Comparison of ENCODE assay signal across 24 mouse cellular contexts in the genomic region with DNA sequence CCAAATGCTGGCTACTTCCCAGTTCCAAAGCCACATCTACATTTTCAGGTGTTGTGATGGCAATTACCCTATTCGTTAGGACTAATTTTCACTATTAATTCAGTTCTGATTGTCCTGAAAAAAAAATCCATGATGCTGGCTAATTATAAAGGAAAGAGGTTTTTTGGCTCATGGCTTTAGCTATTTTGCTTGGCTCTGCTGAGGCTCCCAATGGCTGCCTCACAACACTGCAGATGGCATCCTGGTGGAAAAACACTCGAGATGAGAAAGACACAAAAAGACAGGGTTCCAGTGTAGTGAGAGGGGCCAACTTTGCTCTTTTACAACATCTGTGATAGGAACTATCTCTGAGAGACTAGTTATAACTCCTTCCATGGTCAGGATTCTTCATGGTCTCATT.
DNase-seq lines count a peak whose midpoint lies in the region; ATAC-seq lines count a peak whose summit lies in the region.
"Had no signal": no experiment of that assay in that cellular context is flagged by ENCODE, and none has a peak within 500 bp of the region (broad histone marks: within the 10 kb centered on the region; RNA-seq: fewer than 3 reads in every experiment).

No protein-coding gene starts in this region.

- no peak overlapping the region for H3K4me3 ChIP-seq in forebrain, embryonic 15.5 days
- H3K4me3 ChIP-seq in forebrain, embryonic 11.5 days (ENCODE audit: low read depth, low read length), result no peak overlapping the region
- H3K4me3 ChIP-seq: embryonic facial prominence, embryonic 15.5 days; heart, adult 2 months; hindbrain, embryonic 15.5 days; intestine, embryonic 15.5 days; limb, embryonic 15.5 days; liver, embryonic 15.5 days had no signal

- no peaks in the 10 kb centered on the region for H3K4me1 ChIP-seq in forebrain, embryonic 15.5 days
- no peaks in the 10 kb centered on the region for H3K4me1 ChIP-seq in forebrain, embryonic 11.5 days (replicated peaks; ENCODE audit: control insufficient read depth, insufficient read depth, low read length)
- H3K4me1 ChIP-seq: embryonic facial prominence, embryonic 15.5 days; hindbrain, embryonic 15.5 days; intestine, embryonic 15.5 days; limb, embryonic 15.5 days; liver, embryonic 15.5 days had no signal

- no peaks in the 10 kb centered on the region for H3K9me3 ChIP-seq in forebrain, embryonic 15.5 days
- no peaks in the 10 kb centered on the region for H3K9me3 ChIP-seq in forebrain, embryonic 11.5 days (ENCODE audit: control insufficient read depth, low read length)
- H3K9me3 ChIP-seq: embryonic facial prominence, embryonic 15.5 days; hindbrain, embryonic 15.5 days; intestine, embryonic 15.5 days; limb, embryonic 15.5 days; liver, embryonic 15.5 days had no signal

- WGBS in forebrain, embryonic 15.5 days, result 62% methylated on average over 2 of the region's 2 CpGs
- WGBS in forebrain, embryonic 11.5 days, result 86% methylated on average over 2 of the region's 2 CpGs

- no peak overlapping the region for H3K4me2 ChIP-seq in forebrain, embryonic 15.5 days (replicated peaks)
- H3K4me2 ChIP-seq in forebrain, embryonic 11.5 days (ENCODE audit: low read depth, low read length, severe bottlenecking), result no peak overlapping the region
- H3K4me2 ChIP-seq: embryonic facial prominence, embryonic 15.5 days; hindbrain, embryonic 15.5 days; intestine, embryonic 15.5 days; limb, embryonic 15.5 days; liver, embryonic 15.5 days; midbrain, embryonic 11.5 days had no signal

- H3K36me3 ChIP-seq in forebrain, embryonic 15.5 days, result no peaks in the 10 kb centered on the region
- no peaks in the 10 kb centered on the region for H3K36me3 ChIP-seq in forebrain, embryonic 11.5 days (ENCODE audit: control insufficient read depth, insufficient read depth, low read length)
- H3K36me3 ChIP-seq: embryonic facial prominence, embryonic 15.5 days; hindbrain, embryonic 15.5 days; intestine, embryonic 15.5 days; limb, embryonic 15.5 days; liver, embryonic 15.5 days had no signal

- DNase-seq in forebrain, embryonic 11.5 days (ENCODE audit: low spot score), result no peak
- DNase-seq in cerebellum, adult 11-12 months, result peak; percentile 19
- peak; percentile 18 to 59 for DNase-seq in cerebellum, postnatal 14 days
- peak; percentile 3 to 19 for DNase-seq in layer of hippocampus, postnatal 36 days
- no peak for DNase-seq in gastrocnemius, postnatal 14 days
- DNase-seq in gastrocnemius, postnatal 36 days, result no peak
- DNase-seq: adrenal gland, postnatal 36 days; embryo, embryonic 11 days; gastrocnemius, postnatal 10 days; heart, adult 2 months; heart, postnatal 4 days; kidney, adult 9 months; kidney, postnatal 25 days; right cerebral cortex, adult 18-20 months; thymus, postnatal 25 days had no signal

- no peak overlapping the region for H3K9ac ChIP-seq in forebrain, embryonic 15.5 days (replicated peaks)
- H3K9ac ChIP-seq in forebrain, embryonic 11.5 days (ENCODE audit: low read length), result no peak overlapping the region
- H3K9ac ChIP-seq: embryonic facial prominence, embryonic 15.5 days; hindbrain, embryonic 15.5 days; intestine, embryonic 15.5 days; limb, embryonic 15.5 days; liver, embryonic 15.5 days had no signal

- peak; percentile 60; the same call in 1 of the 2 replicates for ATAC-seq in forebrain, embryonic 15.5 days (replicated peaks)
- ATAC-seq in forebrain, embryonic 11.5 days (replicated peaks; ENCODE audit: low FRiP score), result no peak
- ATAC-seq: intestine, embryonic 15.5 days had no signal

- no peak overlapping the region for H3K27ac ChIP-seq in forebrain, embryonic 15.5 days (replicated peaks)
- no peak overlapping the region for H3K27ac ChIP-seq in forebrain, embryonic 11.5 days (ENCODE audit: low read depth, low read length)
- H3K27ac ChIP-seq: embryonic facial prominence, embryonic 15.5 days; heart, adult 2 months; hindbrain, embryonic 15.5 days; intestine, embryonic 15.5 days; limb, embryonic 15.5 days; liver, embryonic 15.5 days; macrophage had no signal

- intact Hi-C loops in gastrocnemius, postnatal 14 days (cut with DNase I; ENCODE audit: low total_unique reads), result no loop called here
- intact Hi-C loops in gastrocnemius, postnatal 36 days (cut with DNase I), result no loop called here

- H3K27me3 ChIP-seq in forebrain, embryonic 15.5 days, result no peaks in the 10 kb centered on the region
- H3K27me3 ChIP-seq in forebrain, embryonic 11.5 days (ENCODE audit: control insufficient read depth, insufficient read depth, low read length), result no peaks in the 10 kb centered on the region
- H3K27me3 ChIP-seq: CH12.LX; embryonic facial prominence, embryonic 15.5 days; hindbrain, embryonic 15.5 days; intestine, embryonic 15.5 days; limb, embryonic 15.5 days; liver, embryonic 15.5 days had no signal

Comparison
In these comparisons a context has a peak if more than half of its experiments do, and no peak if none do; other contexts are left out.
1. DNase-seq: peak in cerebellum, adult 11-12 months (single experiment), cerebellum, postnatal 14 days (2 of 2) and layer of hippocampus, postnatal 36 days (2 of 2); none in forebrain, embryonic 11.5 days (single experiment), gastrocnemius, postnatal 14 days (single experiment) and gastrocnemius, postnatal 36 days (0 of 2).